8 mouse cellular contexts compared by ENCODE assay signal in genomic region chr13:117198402-117199083, GRCm38 (mm10). TPM values are rescaled to one million over a fixed set of nuclear protein-coding genes. Genes with fewer than 3 reads are reported as not detected.
DNase-seq lines count a peak whose midpoint lies in the region; ATAC-seq lines count a peak whose summit lies in the region.

No protein-coding gene starts in this region.

- ATAC-seq in megakaryocyte progenitor cell, adult 5-6 weeks (replicated peaks; ENCODE audit: poor library complexity) = peak; percentile 54

- peak; percentile 61 for DNase-seq in gastrocnemius, adult 18-20 months (ENCODE audit: low spot score)
- DNase-seq in gastrocnemius, postnatal 25 days = no peak
- DNase-seq in T-cell, adult 2 months (ENCODE audit: low spot score) = peak; percentile 84
- peak; percentile 88 to 97 for DNase-seq in cerebellum, postnatal 14 days
- DNase-seq in heart, adult 8-10 months (ENCODE audit: low spot score) = peak; percentile 57
- DNase-seq in left cerebral cortex, adult 11 months (ENCODE audit: low spot score) = peak; percentile 27
- peak; percentile 58 to 79 for DNase-seq in spleen, postnatal 14 days (ENCODE audit: low spot score in 2 of 2)

RNA-seq across cellular contexts. Expression of gene Emb, which starts 9.8 kb away (rescaled TPM):
- total RNA-seq in gastrocnemius, adult 18-20 months (2021) = 10 to 100 TPM; 10.3 to 12.0 TPM
- total RNA-seq in gastrocnemius, postnatal 25 days (2021) = 10 to 100 TPM; 10.1 to 10.5 TPM
- total RNA-seq in heart, adult 8-10 months (2022) = 10 to 100 TPM in 2 of 4 experiments, 1 to 10 TPM in 2; 9.1 to 13.0 (median 9.7) TPM
- 420 and 495 TPM in 2 replicates for total RNA-seq in megakaryocyte progenitor cell, adult 5-6 weeks (2015)
- 530 and 572 TPM in 2 replicates for total RNA-seq in megakaryocyte progenitor cell, adult 5-6 weeks (2017)

RNA-seq across cellular contexts. Expression of gene Gm17509, which starts 22.3 kb away (rescaled TPM):
- not detected for total RNA-seq in gastrocnemius, adult 18-20 months (2021)
- not detected for total RNA-seq in gastrocnemius, postnatal 25 days (2021)
- not detected for total RNA-seq in heart, adult 8-10 months (2022)
- 0.12 and 0.34 TPM in 2 replicates for total RNA-seq in megakaryocyte progenitor cell, adult 5-6 weeks (2015)
- total RNA-seq in megakaryocyte progenitor cell, adult 5-6 weeks (2017) = 0.25 and 0.74 TPM in 2 replicates

Comparison
In these comparisons a context has a peak if more than half of its experiments do, and no peak if none do; other contexts are left out.
1. RNA of gene Emb, which starts 9.8 kb away (total RNA-seq): 420 to 572 TPM in megakaryocyte progenitor cell, adult 5-6 weeks; 10.3 to 12.0 TPM in gastrocnemius, adult 18-20 months, 10.1 to 10.5 TPM in gastrocnemius, postnatal 25 days and 9.1 to 13.0 TPM in heart, adult 8-10 months; every median in the first group is over 10 times any median in the second.